Mouse (Mus musculus): Measurements from ENCODE around the gene Noxred1. TPM values are rescaled to one million over a fixed set of nuclear protein-coding genes. Genes with fewer than 3 reads are reported as not detected.

Noxred1 gene
- total and polyA plus RNA-seq, 3 experiments = 5.1 to 10.4 (median 6.9) TPM

DNA sequence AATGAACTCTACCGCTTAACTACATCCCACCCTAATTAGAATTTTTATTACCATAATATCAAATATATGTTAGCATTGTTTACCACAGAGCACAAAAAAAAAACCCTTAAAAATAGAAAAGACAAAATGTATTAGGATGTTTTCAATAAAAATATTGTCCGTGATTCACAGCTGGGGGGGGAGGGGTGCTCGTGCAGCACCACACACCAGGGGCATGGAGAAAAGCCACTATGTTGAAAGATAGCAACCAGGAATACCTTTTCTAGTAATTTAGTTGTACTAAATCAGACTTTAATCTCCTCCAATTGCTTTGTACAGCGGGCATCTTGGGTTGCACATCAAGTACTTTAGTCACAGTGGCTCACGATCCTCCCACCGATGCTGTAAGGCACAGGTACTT lies 39.7 kb downstream of the Noxred1 start:
- no peaks in the 10 kb centered on the region for H3K9me3 ChIP-seq (replicated peaks; ENCODE audit: low read length)
- H3K9ac ChIP-seq (ENCODE audit: insufficient read depth, low read depth) = peak overlapping the region; percentile 98
- in situ Hi-C loops (cut with MboI; ENCODE audit: low pct_ligation_motif_present, low pct_unique_long_range_greater_than_20kb, low sequenced_read_pairs) (no loop called here), dilution Hi-C loops (cut with MboI; ENCODE audit: extremely low pct_ligation_motif_present, extremely low pct_unique_long_range_greater_than_20kb, low sequenced_read_pairs) (no loop called here)
- H3K36me3 ChIP-seq (replicated peaks in 1 of 2; ENCODE audit: control insufficient read depth in 1 of 2, insufficient read depth in 1 of 2, low read length in 1 of 2) = peaks cover 0 to 2% of the 10 kb centered on the region in 2 experiments
- peak overlapping the region; percentile 81; the same call in 1 of the 2 replicates for H3K27ac ChIP-seq (ENCODE audit: insufficient read depth, low read depth)
- peaks cover 3 to 37% of the 10 kb centered on the region in 2 experiments; a peak in 3 of 4 replicates for H3K4me1 ChIP-seq (ENCODE audit: control insufficient read depth in 1 of 2, insufficient read depth in 2 of 2)
- TF ChIP-seq CHD2 (IDR thresholded peaks at IDR 0.05; ENCODE audit: low read length) (peak; percentile 82), NRF1 (IDR thresholded peaks at IDR 0.05; ENCODE audit: low read depth, low read length) (no peak), BHLHE40 (IDR thresholded peaks at IDR 0.05; ENCODE audit: low read depth, low read length) (peak; percentile 82), PAX5 (IDR thresholded peaks at IDR 0.05; ENCODE audit: low read length) (no peak), CHD1 (IDR thresholded peaks at IDR 0.05; ENCODE audit: low read depth, low read length) (peak; percentile 91), USF2 (conservative IDR thresholded peaks at IDR 0.05; ENCODE audit: low read depth, low read length) (no peak), ZC3H11A (IDR thresholded peaks at IDR 0.05; ENCODE audit: low read depth, low read length) (no peak), IRF4 (IDR thresholded peaks at IDR 0.05; ENCODE audit: low read depth, low read length) (no peak), MAFK (IDR thresholded peaks at IDR 0.05; ENCODE audit: insufficient replicate concordance, low read length) (no peak), MAZ (IDR thresholded peaks at IDR 0.05; ENCODE audit: low read depth, low read length) (0 out of 2 replicates have a peak, but pooled peaks have one; percentile 38), ZNF384 (IDR thresholded peaks at IDR 0.05; ENCODE audit: low read depth, low read length) (no peak), MYC (IDR thresholded peaks at IDR 0.05; ENCODE audit: low read depth, low read length) (peak; percentile 43; the same call in 1 of the 2 replicates), ELF1 (IDR thresholded peaks at IDR 0.05; ENCODE audit: low read depth, low read length) (no peak), POLR2A (IDR thresholded peaks at IDR 0.05; ENCODE audit: low read depth, low read length) (no peak), E2F4 (IDR thresholded peaks at IDR 0.05; ENCODE audit: insufficient replicate concordance, low read depth, low read length) (no peak), MAX (IDR thresholded peaks at IDR 0.05; ENCODE audit: low read length) (peak; percentile 41; the same call in 1 of the 2 replicates), POLR2AphosphoS2 (IDR thresholded peaks at IDR 0.05; ENCODE audit: low read depth, low read length) (no peak), TCF12 (IDR thresholded peaks at IDR 0.05; ENCODE audit: low read depth, low read length) (peak; percentile 45; the same call in 1 of the 2 replicates), SIN3A (IDR thresholded peaks at IDR 0.05; ENCODE audit: low read length) (no peak; the same call in 1 of the 2 replicates), SMC3 (IDR thresholded peaks at IDR 0.05; ENCODE audit: low read depth, low read length) (no peak), MXI1 (IDR thresholded peaks at IDR 0.05; ENCODE audit: low read depth, low read length) (peak; percentile 63), NELFE (IDR thresholded peaks at IDR 0.05; ENCODE audit: low read depth, low read length) (0 out of 2 replicates have a peak, but pooled peaks have one; percentile 27), JUN (IDR thresholded peaks at IDR 0.05; ENCODE audit: insufficient read depth, low read depth, low read length) (no peak), KAT2A (IDR thresholded peaks at IDR 0.05; ENCODE audit: insufficient replicate concordance, low read length) (no peak), JUND (conservative IDR thresholded peaks at IDR 0.05; ENCODE audit: low read depth, low read length) (no peak)
- no peak for DNase-seq (ENCODE audit: extremely low read depth)
- H3K27me3 ChIP-seq (replicated peaks) = no peaks in the 10 kb centered on the region
- H3K79me2 ChIP-seq (replicated peaks; ENCODE audit: control insufficient read depth, extremely low read depth, insufficient read depth, poor library complexity, severe bottlenecking) = peaks cover 34% of the 10 kb centered on the region
- H3K4me2 ChIP-seq (ENCODE audit: insufficient read depth, low read depth, poor library complexity, severe bottlenecking) = peak overlapping the region; percentile 82
- H3K4me3 ChIP-seq (replicated peaks in 1 of 3; ENCODE audit: low read depth in 2 of 3, low read length in 2 of 3, poor library complexity in 1 of 3) = peak overlapping the region; percentile 96 to 99 (median 98)

All from CH12.LX (cell line).